ENCODE assay signal across 19 mouse cellular contexts in the genomic region with DNA sequence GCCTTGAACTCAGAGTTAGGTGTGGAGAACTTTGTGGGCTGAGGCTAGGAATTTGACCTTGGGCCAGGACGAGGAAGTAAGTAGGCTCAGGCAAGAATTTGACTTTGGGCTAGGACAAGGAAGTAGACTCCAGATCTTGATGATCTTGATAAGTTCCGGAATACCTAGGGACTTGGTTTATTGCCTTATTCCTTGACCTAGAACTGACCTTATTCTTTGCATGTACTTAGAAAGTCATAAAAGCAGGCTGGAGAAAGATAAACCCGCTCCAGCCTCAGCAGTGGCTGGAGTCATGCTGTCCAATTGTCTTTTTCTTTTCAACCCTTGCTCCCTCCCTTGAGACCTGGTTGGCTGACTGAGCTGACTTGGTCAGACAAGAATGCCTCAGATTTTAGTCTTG.
"Had no signal": no experiment of that assay in that cellular context is flagged by ENCODE, and none has a peak within 500 bp of the region (broad histone marks: within the 10 kb centered on the region; RNA-seq: fewer than 3 reads in every experiment).

No protein-coding gene starts in this region.

- H3K9ac ChIP-seq: liver, postnatal 0 days; lung, embryonic 15.5 days; midbrain, embryonic 13.5 days; neural tube, embryonic 13.5 days; neural tube, embryonic 15.5 days had no signal

- H3K36me3 ChIP-seq: lung, embryonic 15.5 days; midbrain, embryonic 10.5 days; midbrain, embryonic 13.5 days; neural tube, embryonic 13.5 days; neural tube, embryonic 15.5 days had no signal

- H3K27ac ChIP-seq: lung, embryonic 15.5 days; midbrain, embryonic 10.5 days; midbrain, embryonic 13.5 days; neural tube, embryonic 13.5 days; neural tube, embryonic 15.5 days had no signal

- DNase-seq: liver, postnatal 0 days; lung, adult 2 months; lung, postnatal 10 days; lung, postnatal 4 days; retina, postnatal 1 day; right cerebral cortex, adult 18-20 months; right cerebral cortex, postnatal 25 days; right cerebral cortex, postnatal 4 days; spleen, adult 18-20 months; thymus, adult 18-20 months; thymus, postnatal 14 days; thymus, postnatal 36 days had no signal

- H3K4me2 ChIP-seq: lung, embryonic 15.5 days; midbrain, embryonic 13.5 days; neural tube, embryonic 13.5 days; neural tube, embryonic 15.5 days had no signal

- H3K4me1 ChIP-seq: midbrain, embryonic 13.5 days had no signal

- H3K4me3 ChIP-seq: lung, embryonic 15.5 days; midbrain, embryonic 10.5 days; midbrain, embryonic 13.5 days; myocyte; neural tube, embryonic 13.5 days; neural tube, embryonic 15.5 days had no signal

- ATAC-seq: liver, postnatal 0 days; midbrain, embryonic 13.5 days; midbrain, embryonic 16.5 days had no signal

- H3K9me3 ChIP-seq: lung, embryonic 15.5 days; midbrain, embryonic 10.5 days; midbrain, embryonic 13.5 days; neural tube, embryonic 13.5 days; neural tube, embryonic 15.5 days had no signal
